Mouse (Mus musculus): Measurements from ENCODE around the gene Hnrnph2. TPM values are rescaled to one million over a fixed set of nuclear protein-coding genes. Genes with fewer than 3 reads are reported as not detected.

The Hnrnph2 gene
- 10 to 100 TPM; 47.6 to 49.5 TPM for total RNA-seq (2021)
- long read RNA-seq, experiment 1, transcript Hnrnph2-202 (4 exons, 2,364 nt), result minor isoform, 16 of 40 reads
- long read RNA-seq, experiment 1, transcript Hnrnph2-203 (3 exons, 2,426 nt), result major isoform, 18 of 40 reads
- long read RNA-seq, experiment 1, partial matches to known transcripts, result 1 of 40 reads
- long read RNA-seq, experiment 1, other reads (novel, unspliced or antisense), result 5 of 40 reads
- long read RNA-seq, experiment 2, transcript Hnrnph2-202 (4 exons, 2,364 nt), result minor isoform, 31 of 79 reads
- long read RNA-seq, experiment 2, transcript Hnrnph2-203 (3 exons, 2,426 nt), result major isoform, 41 of 79 reads
- long read RNA-seq, experiment 2, partial matches to known transcripts, result 3 of 79 reads
- long read RNA-seq, experiment 2, other reads (novel, unspliced or antisense), result 3 of 79 reads

DNA sequence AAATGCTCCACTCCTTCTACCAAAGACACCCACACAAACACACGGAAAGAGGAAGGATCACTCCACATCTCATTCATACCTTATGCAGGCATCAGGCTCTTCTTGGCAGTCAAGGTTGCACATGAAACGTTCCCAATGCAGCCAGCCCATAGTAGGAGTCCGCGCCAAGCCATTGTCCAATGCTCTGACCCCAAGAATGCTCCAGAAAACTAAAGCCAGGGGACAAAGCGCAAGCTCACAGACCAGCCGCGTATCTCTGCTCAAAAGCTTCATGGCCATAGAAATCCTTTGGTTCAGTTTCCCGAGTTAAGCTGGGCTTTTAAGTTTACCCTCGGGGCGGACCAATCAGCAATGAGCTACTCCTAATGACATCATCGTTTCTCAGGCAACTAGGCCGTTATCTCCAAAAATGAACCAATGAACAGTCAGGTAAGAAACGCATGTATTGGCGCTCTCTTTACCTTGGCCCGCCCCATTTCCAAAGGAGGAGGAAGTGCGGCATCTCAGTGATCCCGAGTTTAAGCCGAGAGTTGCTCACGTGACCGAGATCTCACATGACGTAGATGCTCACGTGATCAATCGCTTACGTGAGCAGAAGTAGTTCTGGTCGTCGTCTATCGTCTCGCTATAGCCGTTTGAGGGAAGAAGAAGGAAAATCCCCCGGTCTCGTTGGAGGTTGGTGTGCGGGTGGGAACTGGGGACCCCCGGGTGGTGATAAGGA lies at the start of gene Hnrnph2, which contains the start of gene Gla:
TSS of gene Hnrnph2 (plus strand) at position 521 of the 721 bp plus-strand sequence.
TSS of gene Gla (minus strand) at position 467 of the 721 bp plus-strand sequence.
- DNase-seq, result peak; percentile 86

GRCm38 (mm10) chrX:134553326-134553725 lies 47.7 kb upstream of the Hnrnph2 start:
- no peak for DNase-seq

GRCm38 (mm10) chrX:134554425-134554824 lies 46.6 kb upstream of the Hnrnph2 start:
- DNase-seq, result no peak

GRCm38 (mm10) chrX:134564326-134564725 lies 36.7 kb upstream of the Hnrnph2 start:
- DNase-seq, result no peak

- DNase-seq, result no peak
Observed at GRCm38 (mm10) chrX:134566536-134567222, 34.3 kb upstream of the Hnrnph2 start.

GRCm38 (mm10) chrX:134577896-134578295 lies 23.1 kb upstream of the Hnrnph2 start:
- no peak for DNase-seq

- DNase-seq, result no peak
Observed at GRCm38 (mm10) chrX:134580528-134581305, 20.3 kb upstream of the Hnrnph2 start.

DNA sequence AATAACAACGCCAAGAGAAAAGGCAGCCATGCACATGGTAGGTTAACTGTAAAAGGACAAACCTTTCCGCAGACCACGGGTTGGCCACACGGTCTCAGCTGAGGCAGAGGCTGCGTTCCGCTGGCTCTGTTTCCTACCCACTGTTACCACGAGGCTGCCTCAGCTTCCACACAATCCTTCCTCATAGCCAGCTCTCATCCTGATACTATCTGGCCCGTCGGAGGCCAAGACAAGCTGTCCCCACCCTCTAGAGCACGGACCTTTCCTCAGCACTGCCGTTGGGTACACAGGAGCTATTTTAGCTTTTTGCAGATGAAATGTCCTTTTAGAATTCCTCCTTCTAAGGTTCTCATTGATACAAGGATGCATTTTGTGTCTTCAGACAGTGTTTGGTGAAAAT lies 18.7 kb upstream of the Hnrnph2 start:
- no peak for DNase-seq

GRCm38 (mm10) chrX:134582888-134583669 lies 17.9 kb upstream of the Hnrnph2 start, which contains the start of gene Btk:
Gene Btk (minus strand): TSS chrX:134583570.
- no peak for DNase-seq

- DNase-seq, result peak; percentile 84
Observed at GRCm38 (mm10) chrX:134585103-134586002, 15.6 kb upstream of the Hnrnph2 start, which contains the start of gene Rpl36a. Gene Rpl36a (plus strand): TSS chrX:134585654.

- no peak for DNase-seq
Observed at GRCm38 (mm10) chrX:134586447-134586846, 14.5 kb upstream of the Hnrnph2 start.

DNA sequence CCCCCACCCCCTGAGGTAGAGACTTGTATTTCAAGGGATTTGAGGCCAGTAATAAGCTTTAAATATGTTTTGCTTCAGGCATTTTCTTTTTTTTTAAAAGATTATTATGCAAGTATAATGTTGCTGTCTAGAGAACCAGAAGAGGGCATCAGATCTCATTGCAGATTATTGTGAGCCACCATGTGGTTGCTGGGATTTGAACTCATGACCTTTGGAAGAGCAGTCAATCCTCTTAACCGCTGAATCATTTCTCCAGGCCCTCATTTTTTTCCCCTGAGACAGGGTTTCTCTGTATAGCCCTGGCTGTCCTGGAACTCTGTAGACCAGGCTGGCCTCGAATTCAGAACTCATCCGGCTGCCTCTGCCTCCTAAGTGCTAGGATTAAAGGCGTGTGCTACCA lies 12.7 kb upstream of the Hnrnph2 start:
- DNase-seq, result no peak

GRCm38 (mm10) chrX:134588997-134589396 lies 12.0 kb upstream of the Hnrnph2 start:
- DNase-seq, result no peak

DNA sequence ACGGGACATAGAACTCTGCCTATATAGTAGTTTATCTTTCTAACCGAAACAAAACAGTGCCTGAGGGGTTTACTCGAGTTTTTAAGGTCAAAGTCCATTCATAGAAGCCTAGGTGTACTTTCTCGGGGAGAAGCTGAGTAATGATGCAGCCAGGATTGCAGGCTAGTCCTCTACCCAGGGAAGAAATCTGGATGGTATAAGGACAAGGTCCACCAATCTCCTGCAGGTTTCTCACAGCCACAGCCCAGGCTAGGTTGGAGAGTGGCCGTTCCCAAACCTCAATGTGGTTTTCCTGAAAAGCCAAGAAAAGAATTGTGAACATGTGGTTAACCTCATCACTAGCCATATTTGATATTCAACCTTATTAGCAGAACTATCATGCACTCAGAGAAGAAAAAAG lies 11.1 kb upstream of the Hnrnph2 start:
- DNase-seq, result no peak

GRCm38 (mm10) chrX:134599922-134600565 lies 935 bp upstream of the Hnrnph2 start:
- DNase-seq, result no peak

GRCm38 (mm10) chrX:134601380-134602120 lies 571 bp downstream of the Hnrnph2 start:
- no peak for DNase-seq

GRCm38 (mm10) chrX:134609472-134609871 lies 8.5 kb downstream of the Hnrnph2 start:
- DNase-seq, result no peak

GRCm38 (mm10) chrX:134610984-134611383 lies 10.0 kb downstream of the Hnrnph2 start:
- no peak for DNase-seq
